Mouse (Mus musculus) erythroblast, embryonic 14.5 days (primary cell): ENCODE data around the gene Slc17a4.

Experiments
- GATA1 ChIP-seq: IDR thresholded peaks from 2 replicates; pipeline ENCODE4 v1.6.1; 2012; ENCODE audit warnings: low read length, inconsistent platforms, mixed read lengths
- TAL1 ChIP-seq: IDR thresholded peaks from 3 replicates; pipeline ENCODE4 v1.6.1; 2012; ENCODE audit warnings: low read length, inconsistent platforms, mixed read lengths

DNA sequence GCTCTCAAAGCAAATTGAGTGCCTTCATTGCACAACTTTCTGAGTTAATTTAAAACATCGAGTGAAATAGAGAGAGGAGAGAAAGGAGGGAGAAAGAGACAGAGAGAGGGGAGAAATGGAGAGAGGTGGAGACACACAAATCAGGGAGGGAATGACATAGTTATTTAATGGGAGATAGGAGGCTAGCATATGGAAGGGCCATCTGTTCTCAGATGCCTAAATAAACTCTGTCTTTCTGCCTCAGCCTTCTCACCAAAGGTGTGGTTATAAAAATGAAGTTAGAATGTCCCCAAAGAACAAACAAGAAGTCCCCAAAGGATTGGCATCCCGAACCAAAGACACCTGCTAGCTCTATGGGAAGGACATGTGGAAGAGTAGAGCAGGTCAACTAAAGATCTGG is 65.5 kb downstream of the Slc17a4 start:
- TF ChIP-seq TAL1 (no peak), GATA1 (no peak)
